Mouse (Mus musculus): ENCODE measurements around the gene Dhx32.

Gene Dhx32

DNA sequence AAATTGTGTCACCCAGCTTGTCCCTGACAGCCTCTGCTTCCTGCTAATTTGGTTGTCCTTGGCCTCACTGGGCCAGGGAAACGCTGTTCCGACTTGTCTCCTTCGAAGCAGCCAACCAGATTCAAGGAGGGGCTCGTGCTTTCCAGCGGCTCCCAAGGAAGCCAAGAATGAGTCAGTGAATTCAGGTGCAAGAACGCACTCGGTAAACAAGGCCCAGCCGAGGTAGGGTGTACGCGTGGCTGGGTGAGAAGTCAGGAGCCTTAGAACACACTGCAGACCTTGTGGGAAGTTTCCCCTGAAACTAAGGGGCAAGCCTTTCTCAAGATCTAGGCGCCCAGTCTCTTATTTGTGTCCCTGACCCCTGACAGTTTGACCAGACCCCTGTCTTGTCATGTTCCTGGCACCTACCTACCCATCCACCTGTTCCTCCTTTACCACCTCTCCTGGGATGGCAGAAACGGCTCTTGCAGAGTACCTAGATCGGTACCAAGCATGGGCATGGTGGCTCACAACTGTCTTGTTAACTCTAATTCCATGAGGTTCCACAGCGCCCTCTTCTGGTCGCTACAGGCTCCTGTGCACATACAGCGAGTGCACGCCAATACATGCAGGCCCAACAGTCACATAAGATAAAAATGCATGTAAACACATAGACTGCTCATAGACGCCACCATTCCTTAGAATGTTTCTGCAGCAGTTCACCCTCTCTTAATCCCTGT, at the start of gene Dhx32:
Dhx32 (minus strand) TSS at position 10 of the 719 bp plus-strand sequence.
- DNase-seq (ENCODE audit: low spot score in 2 of 2): peak; percentile 40 to 45

- DNase-seq (ENCODE audit: low spot score in 2 of 2): no peak
Measured at GRCm38 (mm10) chr7:133829579-133829978, 47.1 kb upstream of the Dhx32 start.

GRCm38 (mm10) chr7:133828514-133828913, 46.0 kb upstream of the Dhx32 start:
- DNase-seq (ENCODE audit: low spot score in 2 of 2): no peak

DNA sequence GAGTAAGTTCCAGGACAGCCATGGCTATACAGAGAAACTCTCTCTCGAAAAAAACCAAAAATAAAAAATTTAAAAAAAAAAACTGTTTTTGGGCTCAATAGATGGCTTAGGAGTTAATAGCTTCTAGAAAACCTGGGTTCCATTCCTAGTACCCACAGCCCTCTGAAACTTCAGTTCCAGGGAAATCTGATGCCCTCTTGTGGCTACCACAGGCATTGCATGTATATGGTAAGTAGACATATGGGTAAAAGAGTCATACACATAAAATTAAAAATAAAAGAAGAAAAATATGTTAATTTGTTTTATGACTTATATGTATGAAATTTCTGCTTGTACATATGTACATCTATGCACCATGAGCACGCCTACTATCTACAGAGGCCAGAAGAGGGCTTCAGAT, 42.1 kb upstream of the Dhx32 start:
- no peak for DNase-seq (ENCODE audit: low spot score in 2 of 2)

GRCm38 (mm10) chr7:133823751-133824150, 41.2 kb upstream of the Dhx32 start:
- no peak for DNase-seq (ENCODE audit: low spot score in 2 of 2)

DNA sequence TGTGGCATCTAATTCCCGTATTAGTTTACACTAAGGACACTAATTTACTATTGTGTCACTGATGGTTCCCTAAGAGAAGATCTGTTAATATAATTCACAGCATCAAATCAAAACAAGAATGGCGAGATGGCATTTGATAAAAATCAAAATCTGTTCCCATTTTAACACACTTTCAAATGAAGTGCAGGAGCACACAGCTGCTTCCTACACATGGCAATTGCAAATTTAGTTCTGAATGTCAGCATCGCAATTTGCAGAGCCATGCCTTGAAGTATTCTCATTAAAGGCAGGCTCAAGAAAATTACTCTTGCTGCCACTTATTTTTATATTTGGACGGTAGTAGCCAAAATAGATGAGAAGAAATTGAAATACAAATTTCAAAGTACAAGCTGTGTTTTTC, 30.8 kb upstream of the Dhx32 start:
- DNase-seq (ENCODE audit: low spot score in 2 of 2): no peak

GRCm38 (mm10) chr7:133812927-133813326, 30.4 kb upstream of the Dhx32 start:
- no peak for DNase-seq (ENCODE audit: low spot score in 2 of 2)

DNA sequence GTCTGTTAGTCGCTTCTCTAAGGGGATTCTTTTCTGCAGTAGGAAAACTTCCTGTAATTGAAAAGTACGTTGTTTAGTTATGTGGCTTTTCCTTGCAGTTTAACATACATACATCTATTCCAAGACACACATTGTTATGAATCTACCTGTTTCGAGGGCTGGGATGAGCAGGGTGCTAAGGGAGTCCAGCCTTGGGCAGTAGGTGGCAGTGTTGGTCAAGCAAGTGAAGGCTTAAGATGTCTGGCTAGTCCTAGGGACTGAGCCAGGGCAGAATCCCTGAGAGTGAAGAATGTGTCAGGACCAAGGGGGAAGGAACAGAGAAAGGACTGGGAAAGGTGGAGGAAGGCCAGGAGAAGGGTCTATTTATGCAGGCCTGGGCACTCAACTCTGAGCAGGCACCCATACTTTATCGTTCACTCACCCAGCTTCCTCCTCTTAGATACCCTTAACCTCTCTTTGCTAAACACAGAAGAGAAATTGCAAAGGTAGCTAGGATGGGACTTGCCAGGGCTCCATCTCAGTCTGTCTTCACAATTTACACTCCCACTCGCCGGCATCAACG, 23.2 kb upstream of the Dhx32 start:
- peak; percentile 62 to 66 for DNase-seq (ENCODE audit: low spot score in 2 of 2)

- DNase-seq (ENCODE audit: low spot score in 2 of 2): no peak
Measured at GRCm38 (mm10) chr7:133801823-133802222, 19.3 kb upstream of the Dhx32 start.

GRCm38 (mm10) chr7:133799928-133800327, 17.4 kb upstream of the Dhx32 start:
- no peak for DNase-seq (ENCODE audit: low spot score in 2 of 2)

DNA sequence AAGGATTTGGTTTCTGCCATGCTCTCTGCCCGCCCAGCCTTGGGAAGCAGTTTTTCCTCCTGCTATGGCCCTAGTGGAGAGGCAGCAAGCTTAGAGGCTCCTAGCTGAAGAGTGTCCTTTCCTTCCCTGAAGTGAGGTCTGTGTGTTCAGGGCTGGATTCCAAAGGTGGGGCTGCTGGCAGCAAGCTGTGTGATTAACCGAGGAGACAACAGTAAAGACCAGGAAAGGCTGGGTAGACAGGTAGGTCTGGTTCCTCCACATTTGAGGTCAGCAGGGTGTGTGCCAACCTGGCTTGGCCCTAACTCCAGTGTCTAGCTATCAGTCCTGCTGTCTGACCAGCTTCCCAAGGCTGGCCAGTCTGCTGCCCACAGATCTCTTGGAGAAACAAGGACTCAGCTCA, 12.2 kb upstream of the Dhx32 start:
- DNase-seq (ENCODE audit: low spot score in 2 of 2): no peak

DNA sequence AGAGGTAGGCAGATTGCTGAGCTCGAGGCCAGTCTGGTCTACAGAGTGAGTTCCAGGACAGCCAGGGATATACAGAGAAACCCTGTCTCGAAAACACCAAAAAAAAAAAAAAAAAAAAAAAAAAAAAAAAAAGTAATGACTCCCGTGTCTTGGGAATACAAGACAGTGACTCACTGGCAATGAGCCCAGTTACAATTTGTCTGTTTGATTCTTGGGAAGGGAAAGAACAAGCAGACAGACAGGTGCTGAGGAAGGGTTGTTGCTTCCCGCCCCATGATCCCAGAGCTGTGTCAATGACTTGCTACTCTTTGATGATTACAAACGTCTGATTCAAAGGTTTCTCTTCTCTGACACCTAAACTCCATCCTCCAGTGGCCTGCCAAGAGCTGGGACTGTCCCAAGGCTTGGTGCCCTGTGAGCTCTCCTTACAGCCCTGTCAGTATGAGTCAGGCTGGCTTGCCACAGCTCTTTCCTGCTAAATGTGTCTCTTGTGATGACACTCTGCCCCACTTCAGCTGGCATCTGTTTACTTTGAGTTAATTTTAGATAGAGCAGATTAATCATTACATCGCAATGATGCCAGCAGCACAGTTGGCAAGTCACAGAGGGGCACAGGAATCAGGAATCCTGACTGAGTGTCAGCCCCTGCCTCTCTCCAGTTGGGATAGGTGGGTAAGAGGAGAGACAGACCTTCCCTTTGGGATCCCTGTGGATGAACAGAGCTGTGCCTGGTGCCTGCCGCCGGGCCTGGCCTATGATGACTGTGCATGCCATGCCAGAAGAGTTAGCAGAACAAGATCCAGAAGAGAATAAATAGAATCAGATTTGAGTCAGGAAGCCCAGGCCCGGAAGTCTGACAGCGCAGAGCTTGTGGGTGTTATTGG, 11.0 kb upstream of the Dhx32 start:
- no peak for DNase-seq (ENCODE audit: low spot score in 2 of 2)

GRCm38 (mm10) chr7:133792771-133793170, 10.2 kb upstream of the Dhx32 start:
- DNase-seq (ENCODE audit: low spot score in 2 of 2): no peak

- no peak for DNase-seq (ENCODE audit: low spot score in 2 of 2)
Measured at GRCm38 (mm10) chr7:133790608-133791229, 8.2 kb upstream of the Dhx32 start.

DNA sequence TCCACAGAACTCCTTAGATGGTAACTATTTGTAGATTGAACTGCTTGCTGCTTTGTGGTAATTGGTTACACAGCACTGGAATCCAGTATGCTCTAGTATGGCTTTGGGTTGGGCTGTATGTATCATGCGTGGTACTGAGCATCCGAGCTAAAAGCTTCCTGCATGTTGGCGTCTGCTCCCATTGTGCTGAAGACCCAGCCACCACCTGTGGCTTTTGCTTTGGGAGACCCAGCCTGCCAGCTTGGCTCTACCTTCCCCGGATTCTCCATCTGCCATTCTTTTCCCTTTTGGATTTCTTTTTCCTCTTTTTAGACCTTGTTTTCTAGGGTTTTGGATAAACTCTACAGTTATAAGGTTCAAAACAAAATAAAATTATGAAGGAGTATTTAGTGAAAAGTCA, 7.6 kb upstream of the Dhx32 start:
- no peak for DNase-seq (ENCODE audit: low spot score in 2 of 2)

GRCm38 (mm10) chr7:133788147-133788546, 5.6 kb upstream of the Dhx32 start:
- no peak for DNase-seq (ENCODE audit: low spot score in 2 of 2)

DNA sequence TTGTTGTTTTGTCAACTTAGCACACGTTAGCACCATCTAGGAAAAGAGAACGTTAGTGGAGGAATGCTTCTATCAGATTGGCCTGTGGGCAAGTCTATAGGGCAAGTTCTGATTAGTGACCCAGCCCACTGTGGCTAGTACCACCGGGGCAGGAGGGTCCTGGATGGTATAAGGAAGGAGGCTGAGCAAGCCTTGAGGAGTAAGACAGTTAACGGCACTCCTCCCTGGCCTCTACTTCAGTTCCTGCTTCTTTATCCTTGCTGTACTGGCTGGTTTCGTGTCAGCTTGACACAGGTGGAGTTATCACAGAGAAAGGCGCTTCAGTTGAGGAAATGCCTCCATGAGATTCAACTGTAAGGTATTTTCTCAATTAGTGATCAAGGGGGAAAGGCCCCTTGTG, 5.0 kb upstream of the Dhx32 start:
- no peak for DNase-seq (ENCODE audit: low spot score in 2 of 2)

DNA sequence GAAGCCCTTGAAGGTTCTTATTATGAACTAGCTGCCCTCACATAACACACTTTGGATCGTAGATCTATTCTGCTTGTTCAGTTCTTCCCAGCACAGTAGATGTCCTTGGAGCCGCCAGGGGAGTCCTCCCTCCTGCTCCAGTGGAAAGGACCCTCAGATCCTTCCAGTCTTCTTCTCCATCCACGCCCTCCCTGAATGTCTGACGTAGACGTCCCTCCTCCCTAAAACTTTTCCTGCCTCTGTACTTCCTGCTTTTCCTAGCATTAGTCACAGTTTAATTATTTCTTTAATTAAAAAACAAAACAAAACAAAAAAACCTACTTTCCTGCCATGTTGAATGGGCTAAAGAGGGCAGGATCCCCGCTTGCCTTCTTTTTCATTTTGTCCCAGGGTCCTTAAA, 535 bp downstream of the Dhx32 start:
- DNase-seq (ENCODE audit: low spot score in 2 of 2): no peak

DNA sequence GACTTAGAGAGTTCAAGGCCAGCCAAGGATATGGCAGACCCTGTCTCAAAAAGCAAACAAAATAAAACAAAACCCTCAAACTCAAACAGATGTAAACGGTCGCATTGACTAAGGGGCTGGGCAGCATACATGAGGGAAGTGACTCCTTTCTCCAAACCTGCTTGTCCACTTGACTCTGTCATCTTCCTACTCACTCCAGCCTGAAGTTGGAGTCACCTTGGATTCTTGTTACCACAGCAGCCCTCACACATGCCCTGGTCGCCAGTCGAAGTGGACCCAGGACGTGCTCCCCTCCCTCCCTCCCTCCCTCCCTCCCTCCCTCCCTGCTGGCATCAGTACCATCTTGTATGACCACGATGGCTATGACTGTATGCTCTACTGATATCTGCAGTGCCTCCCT, 943 bp downstream of the Dhx32 start:
- no peak for DNase-seq (ENCODE audit: low spot score in 2 of 2)

DNA sequence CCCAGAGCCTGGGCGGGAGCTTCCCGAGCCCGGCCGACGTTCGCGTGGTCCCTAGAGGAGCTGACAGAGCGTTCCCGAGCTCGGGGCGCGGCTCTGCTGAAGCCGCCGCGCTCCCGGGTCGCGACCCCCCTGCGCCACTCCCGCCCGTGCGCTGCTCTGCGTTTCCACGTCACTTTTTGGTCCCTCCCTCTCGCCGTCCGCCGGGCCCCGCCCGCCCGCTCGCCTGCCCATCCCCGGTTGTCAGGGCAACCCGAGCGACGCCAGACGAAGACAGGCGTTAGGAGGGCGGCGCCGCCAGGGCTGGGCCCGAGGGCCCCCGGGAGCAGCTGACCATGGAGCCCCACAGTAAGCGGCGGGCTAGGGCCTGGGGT, 5.9 kb downstream of the Dhx32 start, which contains the start of gene Fank1:
Fank1 (plus strand) TSS at position 236 of the 371 bp plus-strand sequence.
- peak; percentile 59 to 66 for DNase-seq (ENCODE audit: low spot score in 2 of 2)

- no peak for DNase-seq (ENCODE audit: low spot score in 2 of 2)
Measured at GRCm38 (mm10) chr7:133775796-133776625, 6.5 kb downstream of the Dhx32 start.
